Mouse (Mus musculus) kidney, postnatal 14 days (tissue): ENCODE results near the gene Mboat1.
A peak's percentile ranks its signal among the peaks of the same experiment; 100 is the strongest.

Experiments
- DNase-seq: peaks from one replicate; pipeline ENCODE4 v3.0.0; 2022; ENCODE audit warnings: mixed read lengths

Gene Mboat1

DNA sequence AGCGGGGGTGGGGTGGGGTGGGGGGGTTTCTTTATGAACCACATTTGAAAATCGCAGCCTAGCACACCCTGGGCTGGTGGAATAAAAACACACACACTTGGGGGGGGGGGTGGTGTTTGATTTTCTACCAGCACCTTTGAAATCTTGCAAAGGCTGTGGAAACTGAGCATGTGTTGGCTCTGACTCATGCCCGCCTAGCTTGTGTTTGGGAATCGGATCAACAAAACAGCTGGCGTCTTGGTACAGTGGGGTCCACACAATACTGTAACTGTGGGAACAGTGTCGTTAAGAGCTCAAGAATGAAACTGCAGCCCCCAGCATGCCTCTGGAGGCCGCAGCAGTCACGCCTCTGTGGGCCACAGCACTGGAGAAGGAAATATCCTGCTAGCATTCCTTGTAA lies 50.2 kb downstream of the Mboat1 start:
- DNase-seq, result peak; percentile 13

DNA sequence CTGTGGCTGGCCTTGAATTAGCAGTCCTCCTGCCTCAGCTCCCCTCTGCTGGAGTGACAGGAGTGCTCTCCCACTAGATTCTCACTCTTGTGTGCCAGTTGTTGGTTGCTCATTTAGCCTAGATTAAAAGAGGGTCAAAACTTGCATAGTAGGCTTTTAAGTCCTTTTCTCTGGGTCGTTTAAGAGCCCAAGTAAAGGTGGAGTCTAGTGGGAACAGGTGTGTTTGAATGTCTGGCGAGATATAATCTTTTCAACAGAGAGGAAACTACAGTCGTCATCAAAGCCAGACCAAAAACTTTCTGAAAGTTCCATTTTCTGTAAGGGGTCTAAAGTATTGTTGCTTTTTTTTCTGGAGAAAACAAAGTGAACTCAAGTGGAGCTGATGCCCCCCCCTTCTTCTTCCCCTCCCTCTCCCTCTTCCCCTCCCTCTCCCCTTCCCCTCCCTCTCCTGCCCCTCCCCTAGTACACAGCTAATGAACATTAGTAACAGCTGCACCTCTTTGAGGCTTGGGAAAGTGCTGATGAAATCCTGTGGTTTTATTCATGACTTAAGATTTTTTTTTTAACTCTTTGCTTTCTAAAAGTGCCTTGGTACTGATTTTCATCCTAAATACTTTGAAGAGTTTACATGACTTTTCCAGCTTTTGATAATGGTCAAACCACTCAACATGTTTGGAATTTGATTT lies 55.9 kb downstream of the Mboat1 start:
- no peak for DNase-seq

DNA sequence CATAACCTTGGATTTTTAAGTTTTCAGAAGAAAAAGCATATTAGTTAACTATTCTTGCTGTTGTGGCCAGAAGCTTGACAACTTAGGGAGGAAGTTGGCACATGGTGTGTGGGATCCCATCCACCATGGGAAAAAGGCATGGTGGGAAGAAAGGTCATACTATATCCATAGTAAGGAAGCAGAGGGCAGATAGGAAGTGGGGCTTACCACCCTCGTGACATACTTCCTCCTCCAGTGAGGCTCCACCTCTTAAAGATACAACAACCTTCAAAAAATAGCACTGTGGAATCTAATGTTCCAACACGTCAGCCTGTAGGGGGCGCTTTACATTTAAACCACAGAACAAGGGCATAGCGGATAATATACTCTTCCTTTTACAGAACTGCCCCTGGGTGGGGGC lies 57.1 kb downstream of the Mboat1 start:
- no peak for DNase-seq

DNA sequence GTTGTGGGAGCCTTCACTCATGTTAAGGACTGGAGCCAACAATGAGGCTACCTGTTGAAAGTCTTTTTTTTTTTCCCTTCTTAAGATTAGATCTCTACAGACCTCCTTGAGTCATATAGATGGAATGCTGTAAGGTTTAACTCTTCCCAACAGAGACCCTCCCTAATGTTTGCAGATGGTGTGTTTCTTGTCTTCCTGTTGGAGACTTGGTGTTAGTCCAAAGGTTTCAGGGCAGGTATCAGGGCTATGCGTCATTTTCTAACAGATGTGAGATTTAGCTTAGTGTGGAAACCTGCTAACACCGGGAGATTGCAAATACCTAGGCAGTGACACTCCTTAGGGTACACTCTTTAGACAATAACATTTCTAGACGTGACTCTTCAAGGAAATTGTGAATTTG lies 58.5 kb downstream of the Mboat1 start:
- DNase-seq, result no peak

DNA sequence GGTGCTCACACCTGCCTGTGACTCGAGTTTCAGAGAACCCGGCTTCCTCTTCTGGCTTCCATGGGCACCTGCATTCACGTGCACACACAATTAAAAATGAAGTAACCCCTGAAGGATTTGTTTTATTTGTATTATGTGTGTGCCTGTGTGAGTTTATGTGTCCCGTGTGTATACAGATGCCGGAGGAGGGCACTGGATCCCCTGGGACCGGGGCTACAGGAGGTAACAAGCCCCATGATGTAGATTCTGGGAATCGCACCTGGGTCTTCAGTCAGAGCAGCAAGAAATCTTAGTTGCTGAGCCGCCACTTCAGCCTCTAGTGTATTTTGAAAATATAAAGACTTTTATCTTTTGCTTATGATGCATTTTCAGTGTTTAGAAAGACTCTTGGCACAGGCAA lies 60.4 kb downstream of the Mboat1 start:
- DNase-seq, result no peak

DNA sequence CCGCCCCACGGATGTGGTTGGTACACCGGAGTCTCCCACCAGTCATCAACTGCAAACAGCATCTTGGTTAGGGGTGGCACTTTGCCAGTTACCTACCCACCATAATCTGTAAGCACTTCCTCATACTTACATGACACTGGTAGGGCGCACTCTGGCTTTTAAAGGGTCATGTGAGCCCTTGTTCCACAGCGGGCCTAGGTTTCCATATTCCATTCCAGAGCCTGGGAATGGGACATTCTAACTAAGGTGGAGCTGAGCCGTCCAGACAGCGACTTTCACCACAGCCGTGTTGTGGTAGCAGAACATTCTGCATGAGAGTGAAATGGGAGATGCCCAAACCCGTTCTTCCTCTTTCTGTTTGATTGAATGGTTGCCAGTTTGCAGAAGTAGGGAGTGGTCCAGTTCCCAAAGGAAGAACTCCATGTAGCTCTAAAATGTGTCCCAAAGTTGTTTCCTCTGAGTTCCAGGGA lies 61.8 kb downstream of the Mboat1 start:
- DNase-seq, result no peak

DNA sequence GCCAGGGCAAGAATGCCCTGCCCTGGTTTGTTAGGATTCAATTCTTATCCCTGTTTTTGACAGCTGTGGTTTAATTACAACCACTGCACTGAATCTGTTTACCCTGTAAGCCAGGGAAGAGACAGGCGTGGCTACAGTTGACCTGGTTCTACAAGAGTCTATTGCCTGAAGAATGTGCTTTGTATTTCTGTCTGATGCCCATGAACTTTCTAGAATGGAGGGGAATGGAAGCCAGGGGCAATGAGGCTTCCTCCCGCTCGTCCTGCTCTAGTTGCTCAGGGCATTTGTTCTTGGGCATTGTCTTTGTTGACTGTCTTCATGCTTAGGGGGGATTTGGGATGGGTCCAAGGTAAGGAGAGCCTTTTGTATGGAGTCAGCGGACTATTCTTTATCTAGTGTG lies 63.5 kb downstream of the Mboat1 start:
- no peak for DNase-seq

DNA sequence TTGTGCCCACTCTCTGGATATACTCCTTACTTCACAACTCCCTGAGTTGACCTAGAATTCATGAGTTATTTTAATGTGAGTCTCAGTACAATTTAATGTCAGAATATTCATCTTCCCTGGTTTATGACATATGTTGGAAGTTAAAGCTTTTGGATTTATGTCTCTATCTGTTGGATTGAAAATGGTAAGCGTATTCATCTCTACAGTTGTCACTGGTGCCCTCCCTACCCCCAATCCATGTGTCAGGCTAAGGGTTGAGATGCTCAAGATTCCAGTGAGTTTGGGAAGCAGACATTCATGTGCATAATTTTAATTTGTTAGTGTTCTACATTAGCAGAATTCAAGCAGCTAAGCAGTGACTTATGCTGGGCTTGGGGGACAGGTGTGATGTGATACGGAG lies 64.4 kb downstream of the Mboat1 start:
- DNase-seq, result no peak

DNA sequence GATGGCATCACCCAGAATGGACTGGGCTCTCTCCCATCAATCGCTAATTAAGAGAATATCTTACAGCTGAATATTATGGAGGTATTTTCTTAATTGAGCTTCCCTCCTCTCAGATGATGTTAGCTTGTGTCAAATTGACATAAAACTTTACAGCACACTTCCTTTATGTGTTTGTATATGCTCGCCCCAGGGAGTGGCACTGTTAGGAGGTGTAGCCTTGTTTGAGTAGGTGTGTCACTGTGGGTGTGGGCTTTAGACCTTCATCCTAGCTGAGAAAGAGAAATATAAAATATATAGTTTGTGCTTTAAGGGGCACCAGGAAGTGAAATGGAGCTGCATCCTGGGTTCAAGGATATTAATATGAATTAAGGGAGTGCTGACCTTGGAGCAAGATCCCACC lies 66.7 kb downstream of the Mboat1 start:
- DNase-seq, result no peak

DNA sequence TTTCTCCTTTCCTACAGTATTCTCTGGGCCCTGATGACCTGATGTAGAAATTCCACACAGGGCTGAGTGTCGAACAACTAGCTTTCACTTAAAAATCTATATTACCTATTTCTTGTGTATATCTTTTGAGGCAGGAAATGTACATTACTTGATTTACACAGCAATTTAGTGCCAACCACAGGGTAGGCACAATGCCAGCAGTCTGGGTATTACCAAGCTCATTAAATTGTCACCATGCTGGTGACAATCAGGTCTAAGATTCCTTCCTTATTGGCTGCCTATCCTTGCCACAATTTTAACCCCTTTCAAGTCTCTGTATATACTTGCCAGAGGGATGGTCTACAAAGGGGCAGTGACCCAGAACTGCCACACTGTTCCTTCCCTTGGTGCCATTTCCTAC lies 71.9 kb downstream of the Mboat1 start:
- no peak for DNase-seq

DNA sequence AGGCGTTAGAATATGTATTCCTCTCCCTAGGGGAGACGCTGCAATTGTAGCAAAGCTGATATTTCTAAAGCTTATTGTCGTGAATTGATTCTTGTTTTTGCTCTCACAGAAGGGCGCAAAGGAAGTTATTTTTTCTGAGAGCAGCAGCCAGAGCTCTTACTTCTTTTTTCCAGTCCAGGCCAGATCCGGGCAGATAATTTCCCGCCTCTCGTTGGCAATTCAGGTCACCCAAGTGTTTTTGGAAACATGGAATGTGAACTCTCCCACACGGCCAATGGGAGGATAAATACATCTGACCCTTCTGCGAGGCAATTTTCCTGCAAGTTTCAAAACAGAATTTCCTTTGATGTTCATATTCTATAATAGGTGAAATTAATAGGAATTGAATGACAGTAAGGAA lies 77.0 kb downstream of the Mboat1 start:
- DNase-seq, result peak; percentile 36

DNA sequence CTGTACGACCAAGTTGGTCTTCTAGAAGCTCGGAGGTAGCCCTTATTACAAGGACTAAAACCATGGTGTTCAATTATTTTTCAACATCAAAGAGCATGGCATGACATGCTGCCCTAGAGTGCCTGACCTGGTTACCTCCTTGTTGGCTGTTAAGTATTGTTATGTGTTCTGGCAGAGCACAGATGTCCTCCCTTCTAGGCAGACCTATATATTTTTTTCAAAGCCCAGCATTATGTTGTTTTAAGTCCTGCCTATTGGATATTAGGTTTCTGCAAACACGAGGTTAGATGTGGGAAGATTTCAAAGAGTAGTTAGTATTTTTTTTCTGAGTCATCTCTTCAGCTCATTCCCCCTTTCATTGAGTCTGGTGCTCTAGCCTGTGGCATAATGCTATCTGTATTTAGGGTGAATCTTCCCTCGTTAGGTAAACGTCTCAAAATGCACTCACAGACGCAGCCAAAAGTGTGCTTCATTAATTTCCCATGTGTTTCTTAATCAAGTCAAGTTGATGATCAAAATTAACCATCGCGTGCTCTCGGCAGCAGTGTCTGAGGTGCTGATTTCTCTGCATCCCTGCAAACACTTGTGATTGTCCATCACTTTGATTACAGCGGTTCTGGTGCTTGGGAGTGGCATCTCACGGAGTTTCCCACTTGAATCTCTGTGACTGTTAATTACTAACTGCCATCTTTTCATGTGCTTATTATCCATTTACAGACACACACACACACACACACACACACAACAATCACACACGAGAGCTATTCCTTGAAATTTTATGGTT lies 81.5 kb downstream of the Mboat1 start:
- no peak for DNase-seq

DNA sequence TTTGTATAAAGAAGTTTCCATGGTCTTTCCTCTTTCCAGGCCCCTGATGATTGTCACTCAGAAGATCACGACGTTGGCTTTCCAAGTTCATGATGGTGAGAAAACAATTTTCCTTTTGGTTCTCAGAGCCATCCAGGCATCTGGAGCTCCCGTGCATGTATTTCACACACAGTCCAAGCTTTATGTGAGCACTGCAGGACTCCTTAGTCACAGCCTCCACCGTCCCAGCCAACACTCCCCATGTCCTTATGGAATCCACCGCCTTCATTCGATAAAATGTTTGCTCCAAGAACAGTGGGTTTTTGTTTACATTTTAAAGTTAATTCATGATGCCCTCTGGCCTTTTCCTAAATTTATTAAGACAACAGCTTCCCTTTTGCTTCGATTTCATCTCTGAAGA lies 83.3 kb downstream of the Mboat1 start:
- no peak for DNase-seq

DNA sequence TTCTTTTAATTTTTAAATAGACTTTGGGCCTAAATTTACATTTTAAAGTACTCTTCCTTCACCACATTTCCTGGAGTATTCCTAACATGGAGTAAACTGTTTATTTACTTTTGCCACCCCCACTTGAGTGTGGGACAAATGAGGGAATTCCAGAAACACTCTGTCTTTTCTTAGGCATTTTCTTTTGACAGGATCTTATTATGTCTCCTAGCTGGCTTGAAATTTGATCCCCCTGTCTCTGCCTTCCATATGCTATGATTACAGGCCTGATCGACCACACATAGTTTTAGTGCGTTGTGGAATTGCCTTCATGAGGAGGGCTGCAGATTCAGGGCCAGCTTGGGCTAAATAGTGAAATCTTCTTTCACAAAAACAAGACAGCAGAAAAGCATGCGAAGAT lies 85.0 kb downstream of the Mboat1 start:
- no peak for DNase-seq

DNA sequence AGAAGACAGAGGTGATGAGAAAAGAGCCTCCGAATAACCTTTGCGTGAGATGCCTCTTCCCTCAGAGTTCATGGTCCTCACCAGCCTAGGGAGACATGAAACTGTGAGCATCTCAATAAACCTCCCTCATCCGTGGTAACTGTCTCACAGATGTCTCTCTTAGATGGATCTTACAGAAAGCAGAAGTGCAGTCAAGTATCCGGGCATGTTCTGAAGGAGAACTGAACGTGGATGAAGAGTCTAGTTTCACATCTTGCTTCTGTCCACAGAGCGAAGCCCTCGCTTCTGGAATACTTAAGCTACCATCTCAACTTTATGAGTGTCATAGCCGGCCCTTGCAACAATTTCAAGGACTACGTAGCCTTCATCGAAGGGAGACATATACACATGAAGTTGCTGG lies 87.8 kb downstream of the Mboat1 start:
- DNase-seq, result no peak

DNA sequence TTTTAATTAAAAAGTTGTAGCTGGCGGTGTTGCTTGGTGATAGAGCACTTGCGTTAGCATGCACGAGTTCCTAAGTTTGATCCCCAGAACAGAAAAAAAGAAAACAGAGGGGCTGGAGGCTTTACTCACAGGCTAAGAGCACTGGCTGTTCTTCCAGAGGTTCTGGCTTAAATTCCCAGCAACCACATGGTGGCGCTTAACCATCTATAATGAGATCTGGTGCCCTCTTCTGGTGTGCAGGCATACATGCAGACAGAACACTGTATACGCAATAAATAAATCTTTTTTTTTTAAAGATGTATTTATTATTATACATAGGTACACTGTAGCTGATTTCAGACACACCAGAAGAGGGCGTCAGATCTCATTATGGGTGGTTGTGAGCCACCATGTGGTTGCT lies 88.4 kb downstream of the Mboat1 start:
- DNase-seq, result no peak

DNA sequence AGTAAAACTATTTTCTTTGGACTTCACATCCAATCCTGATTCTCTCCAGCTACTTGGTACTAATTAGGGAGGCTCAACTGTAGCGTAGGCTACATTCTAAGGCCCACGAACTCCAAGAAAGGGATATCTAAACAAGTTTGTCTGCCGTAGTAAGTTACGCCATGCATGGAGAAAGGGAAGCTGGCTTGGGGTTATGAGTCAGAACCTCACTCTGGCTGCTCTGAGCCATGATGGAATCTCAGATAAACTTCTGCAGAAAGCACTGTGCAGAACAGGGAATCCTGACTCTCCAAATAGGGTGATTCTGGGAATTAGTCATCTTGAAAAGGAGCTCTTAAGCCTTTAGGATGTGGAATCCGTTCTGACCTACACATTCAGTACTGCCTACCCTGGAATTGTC lies 92.5 kb downstream of the Mboat1 start:
- no peak for DNase-seq

DNA sequence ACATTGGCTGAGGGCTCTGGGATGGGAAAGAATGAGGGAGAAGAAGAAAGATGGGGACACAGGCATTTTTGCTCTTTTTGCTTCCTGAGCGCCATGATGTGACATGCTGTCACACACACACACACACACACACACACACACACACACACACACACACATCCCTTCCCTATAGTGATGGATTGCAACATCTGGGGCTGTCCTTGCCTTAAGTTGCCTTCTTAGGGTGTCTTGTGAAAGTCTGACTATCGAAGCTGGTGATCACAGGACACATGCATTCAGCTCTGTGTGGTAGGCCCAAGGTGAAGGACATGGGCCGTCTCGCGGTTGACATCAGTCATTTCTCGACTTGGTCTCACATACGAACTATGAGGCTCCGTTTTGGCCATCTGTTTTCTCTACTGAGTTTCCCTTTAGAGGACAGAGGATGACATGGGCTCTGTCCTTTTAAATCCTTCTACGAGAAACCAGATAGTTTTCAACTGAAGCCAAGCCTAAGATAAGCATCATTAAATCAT lies 93.4 kb downstream of the Mboat1 start:
- no peak for DNase-seq

DNA sequence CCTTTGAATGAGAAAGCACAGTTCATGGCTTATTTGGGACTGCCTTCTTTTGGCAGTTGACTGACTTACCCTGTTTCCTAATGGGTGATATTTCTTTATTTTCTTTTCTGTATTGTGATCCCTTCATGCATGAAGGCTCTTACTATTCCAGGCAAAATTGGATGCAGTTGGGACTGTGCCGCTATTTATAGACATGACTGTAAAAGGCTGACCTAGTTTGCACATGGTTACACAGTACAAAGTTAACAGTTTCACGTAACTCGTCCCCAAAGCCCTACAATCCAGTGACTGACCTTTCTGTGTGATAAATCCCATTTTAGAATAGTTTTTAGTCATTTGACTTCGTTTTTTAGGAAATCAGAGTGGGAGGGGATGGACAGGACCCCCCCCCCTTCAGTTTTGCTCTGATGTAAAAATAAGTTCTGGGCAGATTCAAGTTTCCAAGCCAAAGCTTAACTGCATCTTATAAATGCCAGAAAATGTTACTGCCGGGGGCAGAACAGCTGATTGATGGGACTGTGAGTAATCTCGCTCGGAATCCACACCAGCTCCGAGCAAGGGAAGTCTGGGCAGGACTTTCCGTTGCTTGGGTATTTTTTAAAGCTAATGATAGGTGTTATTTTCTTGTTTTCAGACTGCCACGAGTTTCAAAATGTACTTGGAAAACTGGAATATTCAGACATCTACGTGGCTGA lies 98.9 kb downstream of the Mboat1 start:
- peak; percentile 44 for DNase-seq

DNA sequence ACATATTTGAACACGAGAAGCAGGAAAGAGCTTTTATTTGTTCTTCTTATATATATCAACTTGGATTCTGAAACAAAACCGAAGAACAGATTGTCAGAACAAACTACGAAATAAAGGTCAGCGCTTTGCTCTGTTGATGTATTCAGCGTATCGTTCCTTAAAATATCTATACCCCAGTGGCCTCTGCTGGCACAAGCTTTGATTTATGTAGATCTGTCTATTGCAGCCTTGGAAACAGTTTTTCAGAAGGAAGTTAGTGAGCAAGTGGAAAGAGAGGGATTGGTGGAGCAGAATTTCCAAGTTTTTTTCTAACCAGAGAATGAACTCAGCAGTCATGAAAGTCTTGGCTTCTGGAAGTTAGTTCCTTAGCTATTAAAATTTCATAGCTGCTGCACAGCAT lies 103.1 kb downstream of the Mboat1 start:
- DNase-seq, result no peak

DNA sequence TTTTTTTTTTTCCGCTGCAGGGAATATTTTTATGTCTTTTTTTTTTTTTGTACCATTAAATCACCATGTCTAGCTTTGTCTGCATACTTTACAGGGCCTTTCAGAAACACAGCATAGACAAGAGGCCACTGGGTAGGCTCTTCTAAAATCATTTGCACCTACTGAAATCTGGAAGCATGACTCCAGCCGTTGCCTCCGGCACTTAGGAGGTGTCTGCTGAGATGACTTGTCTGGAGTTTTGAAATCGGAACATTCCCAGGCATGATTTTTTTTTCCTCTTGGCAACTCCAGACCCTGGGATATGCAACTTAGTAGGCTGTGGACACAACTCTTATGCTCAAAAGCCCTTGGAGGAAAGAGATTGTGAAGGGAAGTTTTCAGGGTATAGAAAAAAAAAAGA lies 109.3 kb downstream of the Mboat1 start:
- no peak for DNase-seq

DNA sequence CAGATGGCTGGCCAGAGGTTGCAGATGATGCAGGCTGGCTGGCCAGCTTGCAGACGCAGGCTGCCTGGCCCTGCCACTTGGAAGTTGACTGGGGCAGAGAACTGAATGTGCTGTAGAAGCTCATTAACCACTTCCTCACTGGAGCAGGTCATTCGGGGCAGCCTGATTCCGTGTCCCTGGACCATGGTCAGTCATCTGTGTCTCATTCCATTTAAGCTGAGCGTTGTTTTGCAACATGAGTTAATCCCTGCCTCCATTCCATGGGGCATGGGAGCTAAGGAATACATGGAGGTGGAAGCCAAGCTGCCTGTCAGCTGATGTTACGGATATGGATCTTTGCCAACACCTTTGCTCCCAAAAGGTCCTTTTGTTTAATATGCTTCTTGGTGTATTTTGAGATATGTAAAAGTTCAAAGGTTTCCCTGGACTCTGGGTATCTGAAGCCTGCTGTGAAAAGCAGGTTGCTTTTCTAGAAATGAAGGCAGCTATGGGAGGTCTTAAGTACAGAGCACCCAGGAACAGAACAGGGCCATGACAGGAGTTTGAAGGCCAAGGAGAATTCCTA lies 114.1 kb downstream of the Mboat1 start:
- peak; percentile 24 for DNase-seq

DNA sequence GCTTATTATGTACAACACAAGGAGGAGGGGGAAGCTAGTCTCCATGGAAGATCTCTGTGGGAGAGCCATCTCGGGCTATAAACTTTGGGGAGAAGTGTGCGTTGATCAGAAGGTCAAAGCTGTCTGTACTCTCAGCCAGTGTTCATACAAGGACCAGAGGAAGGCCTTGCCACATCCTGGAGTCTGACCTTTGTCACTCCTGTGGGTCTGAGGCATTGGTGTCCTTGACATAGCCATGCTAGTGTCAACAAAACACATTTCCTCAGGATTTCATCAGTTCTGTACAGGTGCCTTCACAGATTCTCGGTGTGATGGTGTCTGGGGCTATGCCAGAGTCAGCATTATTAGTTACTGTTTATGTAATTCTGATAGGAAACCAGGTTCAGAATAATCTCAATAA lies 115.1 kb downstream of the Mboat1 start:
- DNase-seq, result no peak
